Mouse (Mus musculus) WW6 (cell line): Measurements from ENCODE around the gene Ms4a4d.

Experiments used
- DNase-seq: peaks from one replicate; pipeline ENCODE4 v3.0.0-alpha.2; 2013; ENCODE audit warnings: low read depth, low spot score

Ms4a4d gene

GRCm38 (mm10) chr19:11574965-11575364 is 38.4 kb downstream of the Ms4a4d start:
- DNase-seq, result no peak

GRCm38 (mm10) chr19:11589205-11589604 is 52.6 kb downstream of the Ms4a4d start:
- DNase-seq, result no peak

- DNase-seq, result no peak
Observed at GRCm38 (mm10) chr19:11589891-11590449, 53.4 kb downstream of the Ms4a4d start.

GRCm38 (mm10) chr19:11601349-11601748 is 64.7 kb downstream of the Ms4a4d start:
- DNase-seq, result no peak

- no peak for DNase-seq
Observed at GRCm38 (mm10) chr19:11602026-11602425, 65.4 kb downstream of the Ms4a4d start.

GRCm38 (mm10) chr19:11604603-11605002 is 68.0 kb downstream of the Ms4a4d start, which contains the start of gene Ms4a6d:
Ms4a6d (minus strand) TSS chr19:11604849.
- no peak for DNase-seq
